Mouse (Mus musculus) ES-Bruce4 (cell line): Measurements from ENCODE around the gene Cirbp. TPM values are rescaled to one million over a fixed set of nuclear protein-coding genes. Genes with fewer than 3 reads are reported as not detected.
A peak's percentile ranks its signal among the peaks of the same experiment; 100 is the strongest.

Experiments
- H3K27ac ChIP-seq: 2 replicates; pipeline ENCODE4 v1.5.1; 2012; ENCODE audit warnings: low read length, inconsistent platforms; ENCODE audit not compliant: insufficient read depth
- H3K27me3 ChIP-seq: 2 replicates; pipeline ENCODE4 v1.6.1; 2012; ENCODE audit warnings: mild to moderate bottlenecking, low read length, inconsistent platforms; ENCODE audit not compliant: control insufficient read depth, poor library complexity, insufficient read depth, severe bottlenecking
- H3K36me3 ChIP-seq: 2 replicates; pipeline ENCODE4 v1.6.1; 2012; ENCODE audit warnings: inconsistent platforms, mild to moderate bottlenecking, low read length, moderate library complexity; ENCODE audit not compliant: control insufficient read depth, poor library complexity, insufficient read depth, severe bottlenecking
- H3K4me1 ChIP-seq: one replicate; pipeline ENCODE4 v1.8.1; 2011; ENCODE audit warnings: low read length; ENCODE audit not compliant: control insufficient read depth, insufficient read depth
- H3K4me3 ChIP-seq: 2 replicates; pipeline ENCODE4 v1.5.1; 2011; ENCODE audit warnings: low read depth, mild to moderate bottlenecking, low read length
- H3K9ac ChIP-seq: 2 replicates; pipeline ENCODE4 v1.6.1; 2012; ENCODE audit warnings: low read depth, mild to moderate bottlenecking, inconsistent platforms; ENCODE audit not compliant: poor library complexity, severe bottlenecking
- H3K9me3 ChIP-seq: replicated peaks from 2 replicates; pipeline ENCODE4 v1.6.1; 2012; ENCODE audit warnings: mild to moderate bottlenecking, low read length, inconsistent platforms; ENCODE audit not compliant: control insufficient read depth, poor library complexity, insufficient read depth, severe bottlenecking
- CTCF ChIP-seq: IDR thresholded peaks from one replicate; pipeline ENCODE4 v1.8.1; 2011; ENCODE audit warnings: low read depth, low read length
- EP300 ChIP-seq: IDR thresholded peaks from 2 replicates; pipeline ENCODE4 v1.6.1; 2011; ENCODE audit warnings: low read depth, low read length; ENCODE audit not compliant: insufficient read depth
- POLR2A ChIP-seq: IDR thresholded peaks from one replicate; pipeline ENCODE4 v1.8.1; 2011; ENCODE audit warnings: low read length; ENCODE audit not compliant: insufficient read depth
- polyA plus RNA-seq: library from polyadenylated mRNA; stranded (reverse); fragments of >200 nt; gene quantifications from 2 replicates; pipeline ENCODE4 v1.2.4, GENCODE M21; 2011; ENCODE audit warnings: low read depth; ENCODE audit not compliant: missing spikeins, insufficient read depth, insufficient read length

Gene Cirbp
- polyA plus RNA-seq, 1 experiment: 51.9 TPM

GRCm38 (mm10) chr10:80144159-80144558 lies 21.6 kb upstream of the Cirbp start:
- H3K27ac ChIP-seq: no peak overlapping the region; the same call in 1 of the 2 replicates
- no peaks in the 10 kb centered on the region for H3K9me3 ChIP-seq
- H3K27me3 ChIP-seq: no peaks in the 10 kb centered on the region
- H3K4me3 ChIP-seq: no peak overlapping the region
- peaks cover 17% of the 10 kb centered on the region for H3K36me3 ChIP-seq
- no peak overlapping the region for H3K9ac ChIP-seq
- H3K4me1 ChIP-seq: no peaks in the 10 kb centered on the region
- TF ChIP-seq CTCF (no peak), POLR2A (no peak), EP300 (no peak)

DNA sequence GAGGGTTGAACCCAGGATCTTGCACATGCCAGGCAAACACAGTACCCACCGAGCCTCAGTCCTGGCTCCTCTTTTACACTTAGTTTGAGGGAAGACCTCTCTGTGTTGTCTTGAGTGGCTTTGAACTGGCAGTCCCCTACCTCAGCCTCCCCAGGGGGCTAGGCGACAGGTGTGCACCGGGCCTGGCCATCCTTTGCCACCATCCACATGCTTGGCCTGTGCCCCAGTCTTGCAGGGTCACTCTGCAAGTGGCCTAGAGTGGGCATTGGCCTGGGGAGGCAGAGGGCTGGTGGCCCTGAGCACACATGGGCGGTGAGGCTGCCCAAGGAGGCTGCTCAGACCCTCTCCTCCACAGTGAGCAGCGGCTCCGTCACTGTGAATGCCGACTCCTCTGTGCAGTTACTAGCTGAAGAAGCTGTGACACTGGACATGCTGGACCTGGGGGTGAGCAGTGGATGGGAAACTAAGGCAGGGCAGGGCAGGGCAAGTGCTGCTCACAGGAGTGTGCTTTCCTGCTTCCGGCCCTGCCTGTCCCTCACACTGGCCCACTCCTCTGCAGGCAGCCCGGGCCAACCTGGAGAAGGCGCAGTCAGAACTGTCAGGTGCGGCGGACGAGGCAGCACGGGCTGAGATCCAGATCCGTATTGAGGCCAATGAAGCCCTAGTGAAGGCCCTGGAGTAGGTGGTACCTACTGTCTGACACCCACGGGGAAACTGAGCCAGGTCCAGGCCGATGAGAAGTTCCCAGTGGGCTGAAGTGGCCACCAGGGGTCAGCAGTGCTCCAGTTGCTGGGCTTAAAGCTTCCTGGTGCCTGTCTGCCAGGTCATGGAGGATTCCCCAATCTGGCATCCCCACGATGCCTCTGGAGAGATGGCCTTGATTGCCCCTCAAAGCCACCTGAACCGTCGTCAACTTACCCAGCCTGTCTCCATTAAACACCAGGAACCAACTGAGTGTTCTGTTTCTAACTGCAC lies 20.6 kb upstream of the Cirbp start:
- H3K4me1 ChIP-seq: no peaks in the 10 kb centered on the region
- no peak for TF ChIP-seq POLR2A
- 0 out of 2 replicates have a peak, but pooled peaks have one; percentile 8 for TF ChIP-seq EP300
- peak; percentile 81 for TF ChIP-seq CTCF
- H3K27me3 ChIP-seq: no peaks in the 10 kb centered on the region
- no peak overlapping the region for H3K9ac ChIP-seq
- H3K4me3 ChIP-seq: no peak overlapping the region
- no peak overlapping the region for H3K27ac ChIP-seq
- no peaks in the 10 kb centered on the region for H3K9me3 ChIP-seq
- peaks cover 17% of the 10 kb centered on the region for H3K36me3 ChIP-seq

GRCm38 (mm10) chr10:80145896-80146295 lies 19.9 kb upstream of the Cirbp start:
- no peaks in the 10 kb centered on the region for H3K27me3 ChIP-seq
- TF ChIP-seq CTCF (no peak), EP300 (no peak), POLR2A (no peak)
- no peak overlapping the region for H3K27ac ChIP-seq
- H3K4me3 ChIP-seq: no peak overlapping the region
- peaks cover 17% of the 10 kb centered on the region for H3K36me3 ChIP-seq
- no peaks in the 10 kb centered on the region for H3K4me1 ChIP-seq
- H3K9ac ChIP-seq: no peak overlapping the region
- no peaks in the 10 kb centered on the region for H3K9me3 ChIP-seq

GRCm38 (mm10) chr10:80146568-80147011 lies 19.2 kb upstream of the Cirbp start:
- Histone ChIP-seq H3K9ac (no peak overlapping the region), H3K4me1 (no peaks in the 10 kb centered on the region), H3K36me3 (peaks cover 17% of the 10 kb centered on the region), H3K9me3 (no peaks in the 10 kb centered on the region), H3K4me3 (no peak overlapping the region), H3K27me3 (no peaks in the 10 kb centered on the region), H3K27ac (peak overlapping the region; percentile 25)
- TF ChIP-seq CTCF (no peak), EP300 (no peak), POLR2A (no peak)

GRCm38 (mm10) chr10:80147146-80147718 lies 18.6 kb upstream of the Cirbp start:
- H3K4me3 ChIP-seq: no peak overlapping the region
- H3K27ac ChIP-seq: peak overlapping the region; percentile 25
- no peaks in the 10 kb centered on the region for H3K9me3 ChIP-seq
- TF ChIP-seq EP300 (no peak), POLR2A (no peak), CTCF (no peak)
- peaks cover 2% of the 10 kb centered on the region for H3K4me1 ChIP-seq
- no peaks in the 10 kb centered on the region for H3K27me3 ChIP-seq
- H3K36me3 ChIP-seq: peaks cover 17% of the 10 kb centered on the region
- H3K9ac ChIP-seq: no peak overlapping the region
